Mouse (Mus musculus) liver, adult 2 months (tissue): ENCODE measurements at regions not wholly inside any gene's neighbourhood (a gene's known extent, or its start where the extent isn't known, plus 50 kb on each side); places are given as distances from the start of the nearest gene placed in this dataset.
A peak's percentile ranks its signal among the peaks of the same experiment; 100 is the strongest.

Source experiments
- DNase-seq: peaks from one replicate; pipeline ENCODE4 v3.0.0-alpha.2; 2011; ENCODE audit warnings: low read depth, low spot score; ENCODE audit errors: extremely low read depth
- H3K27ac ChIP-seq: fragments of 200-500 bp; replicated peaks from 2 replicates; pipeline ENCODE4 v1.5.1; 2012; ENCODE audit warnings: low read depth, mild to moderate bottlenecking, control low read depth, inconsistent platforms, low read length; ENCODE audit not compliant: insufficient read depth
- H3K27me3 ChIP-seq: fragments of 200-500 bp; 2 replicates; pipeline ENCODE4 v1.6.1; 2012; ENCODE audit warnings: mild to moderate bottlenecking, moderate library complexity, low read length, inconsistent platforms; ENCODE audit not compliant: control insufficient read depth, insufficient read depth
- H3K36me3 ChIP-seq: fragments of 200-500 bp; 2 replicates; pipeline ENCODE4 v1.6.1; 2012; ENCODE audit warnings: low read length, inconsistent platforms; ENCODE audit not compliant: control insufficient read depth, insufficient read depth
- H3K4me1 ChIP-seq: fragments of 200-500 bp; 2 replicates; pipeline ENCODE4 v1.6.1; 2011; ENCODE audit warnings: low read length; ENCODE audit not compliant: control insufficient read depth, insufficient read depth
- H3K4me3 ChIP-seq: fragments of 200-500 bp; 2 replicates; pipeline ENCODE4 v1.5.1; 2011; ENCODE audit warnings: low read depth, mild to moderate bottlenecking, control low read depth, low read length, moderate library complexity; ENCODE audit not compliant: insufficient read depth
- H3K79me2 ChIP-seq: fragments of 200-500 bp; 2 replicates; pipeline ENCODE4 v1.6.1; 2012; ENCODE audit warnings: inconsistent platforms, mild to moderate bottlenecking, low read length, moderate library complexity; ENCODE audit not compliant: control insufficient read depth, insufficient read depth
- H3K9ac ChIP-seq: fragments of 200-500 bp; 2 replicates; pipeline ENCODE4 v1.6.1; 2012; ENCODE audit warnings: low read depth, mild to moderate bottlenecking, control low read depth, inconsistent platforms, low read length
- CTCF ChIP-seq: fragments of 200-500 bp; IDR thresholded peaks from 2 replicates; pipeline ENCODE4 v1.5.1; 2011; ENCODE audit warnings: low read depth, low read length, control low read depth
- POLR2A ChIP-seq: fragments of 200-500 bp; IDR thresholded peaks from 2 replicates; pipeline ENCODE4 v1.6.1; 2011; ENCODE audit warnings: low read length, control low read depth; ENCODE audit not compliant: insufficient read depth; ENCODE audit errors: extremely low read depth
- WGBS: fragments of 180-500 bp; shearing (Covaris S2); methylation state at CpG from one replicate; pipeline ENCODE4 v1.1.7; 2018; 5-methylcytosine and 5-hydroxymethylcytosine counted together

DNA sequence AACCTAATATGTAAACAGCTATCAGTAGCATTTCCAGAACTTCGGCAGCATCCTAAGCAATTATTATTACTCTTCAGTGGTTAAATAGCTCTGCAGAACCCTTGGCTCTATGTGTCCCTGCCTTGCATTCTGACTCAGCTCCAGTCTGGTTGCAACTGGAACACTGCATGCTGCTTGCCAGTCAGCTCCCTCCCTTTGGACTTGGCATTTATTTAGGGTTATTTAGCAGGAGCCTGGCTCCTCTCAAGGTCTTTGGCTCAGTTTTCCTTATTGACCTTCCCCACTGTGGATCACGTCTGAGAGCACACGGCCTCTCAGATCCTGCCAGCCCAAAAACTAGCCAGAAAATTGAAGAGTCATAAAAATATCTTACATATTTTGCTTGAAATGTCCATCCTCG lies 217.4 kb downstream of the Speer2 start:
- Histone ChIP-seq H3K4me3 (no peak overlapping the region), H3K27ac (no peak overlapping the region), H3K9ac (no peak overlapping the region), H3K4me1 (no peaks in the 10 kb centered on the region), H3K27me3 (no peaks in the 10 kb centered on the region), H3K36me3 (no peaks in the 10 kb centered on the region), H3K79me2 (no peaks in the 10 kb centered on the region)
- WGBS: 58% methylated on average over 4 of the region's 4 CpGs
- TF ChIP-seq CTCF (no peak), POLR2A (no peak)
- peak; percentile 10 for DNase-seq

DNA sequence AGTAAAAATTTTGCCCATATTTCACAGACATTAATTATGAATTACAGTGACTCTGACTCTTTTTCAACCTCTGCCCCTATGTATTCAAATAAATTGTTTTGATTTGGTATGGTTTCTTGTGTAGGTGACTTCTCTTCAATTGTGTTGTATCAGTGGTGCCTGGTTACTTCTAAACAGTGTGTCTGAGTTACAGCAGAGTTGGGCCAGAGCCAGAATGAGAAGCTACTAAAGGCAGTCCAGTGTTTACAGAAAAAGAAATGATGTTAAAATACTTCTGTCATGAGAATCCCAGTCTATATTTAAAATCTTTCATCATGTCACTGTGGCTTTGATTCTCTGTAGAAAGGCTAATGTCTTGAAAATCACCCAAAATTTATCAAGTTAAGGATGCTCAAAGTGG lies 255.8 kb downstream of the Speer2 start:
- H3K4me1 ChIP-seq: no peaks in the 10 kb centered on the region
- no peak overlapping the region for H3K4me3 ChIP-seq
- TF ChIP-seq CTCF: no peak
- TF ChIP-seq POLR2A: no peak
- no peak overlapping the region for H3K9ac ChIP-seq
- H3K27ac ChIP-seq: no peak overlapping the region
- DNase-seq: no peak
- no peaks in the 10 kb centered on the region for H3K27me3 ChIP-seq
- H3K79me2 ChIP-seq: no peaks in the 10 kb centered on the region
- H3K36me3 ChIP-seq: no peaks in the 10 kb centered on the region

GRCm38 (mm10) chr16:69600978-69601377 lies 262.6 kb downstream of the Speer2 start:
- 84% methylated on average over 3 of the region's 3 CpGs for WGBS

GRCm38 (mm10) chr16:69577205-69577604 lies 286.3 kb downstream of the Speer2 start:
- Histone ChIP-seq H3K9ac (no peak overlapping the region), H3K4me3 (no peak overlapping the region), H3K27me3 (no peaks in the 10 kb centered on the region), H3K79me2 (no peaks in the 10 kb centered on the region), H3K36me3 (no peaks in the 10 kb centered on the region), H3K27ac (no peak overlapping the region), H3K4me1 (no peaks in the 10 kb centered on the region)
- TF ChIP-seq POLR2A: no peak
- no peak for TF ChIP-seq CTCF
- DNase-seq: no peak

More at GRCm38 (mm10) chr16:69600978-69601377, 262.6 kb downstream of the Speer2 start:
- H3K79me2 ChIP-seq: no peaks in the 10 kb centered on the region
- H3K9ac ChIP-seq: no peak overlapping the region
- H3K4me3 ChIP-seq: no peak overlapping the region
- TF ChIP-seq CTCF (no peak), POLR2A (no peak)
- H3K27ac ChIP-seq: no peak overlapping the region
- no peaks in the 10 kb centered on the region for H3K27me3 ChIP-seq
- DNase-seq: no peak
- H3K4me1 ChIP-seq: no peaks in the 10 kb centered on the region
- no peaks in the 10 kb centered on the region for H3K36me3 ChIP-seq

DNA sequence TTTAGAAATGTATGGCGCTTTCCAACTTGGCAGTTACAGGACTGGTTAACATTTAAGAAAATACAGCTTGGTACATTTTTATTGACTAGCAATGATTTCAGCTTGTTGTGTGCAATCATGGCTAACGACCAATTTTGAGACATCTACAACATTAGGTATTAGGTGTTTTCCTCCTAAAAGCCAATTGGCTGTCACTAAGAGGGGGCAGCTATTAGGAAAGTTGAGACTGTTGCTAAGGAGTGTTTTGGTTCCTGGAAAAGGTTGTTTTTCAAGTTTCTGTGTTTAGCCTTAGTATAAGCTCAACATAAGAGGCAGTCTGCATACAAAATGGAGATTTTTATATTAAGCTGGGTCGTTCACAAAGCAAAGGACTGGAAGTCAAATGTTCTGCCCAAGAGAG lies 295.4 kb downstream of the Speer2 start:
- Histone ChIP-seq H3K4me3 (no peak overlapping the region), H3K27me3 (no peaks in the 10 kb centered on the region), H3K4me1 (no peaks in the 10 kb centered on the region), H3K79me2 (no peaks in the 10 kb centered on the region), H3K27ac (no peak overlapping the region), H3K9ac (no peak overlapping the region), H3K36me3 (no peaks in the 10 kb centered on the region)
- TF ChIP-seq POLR2A: no peak
- no peak for TF ChIP-seq CTCF
- WGBS: 60% methylated on average over 3 of the region's 3 CpGs
- no peak for DNase-seq

GRCm38 (mm10) chr16:69567420-69568179 lies 295.9 kb downstream of the Speer2 start:
- Histone ChIP-seq H3K9ac (no peak overlapping the region), H3K79me2 (no peaks in the 10 kb centered on the region), H3K36me3 (no peaks in the 10 kb centered on the region), H3K27me3 (no peaks in the 10 kb centered on the region), H3K4me3 (no peak overlapping the region), H3K4me1 (no peaks in the 10 kb centered on the region), H3K27ac (no peak overlapping the region)
- TF ChIP-seq POLR2A (no peak), CTCF (no peak)
- DNase-seq: no peak
- whole genome bisulfite sequencing: 85% methylated on average over 2 of the region's 2 CpGs
